Mouse (Mus musculus): ENCODE data around the gene Spint2. TPM values are rescaled to one million over a fixed set of nuclear protein-coding genes. Genes with fewer than 3 reads are reported as not detected.
A peak's percentile ranks its signal among the peaks of the same experiment; 100 is the strongest.

Spint2 gene
- polyA plus RNA-seq, 1 experiment, result 146 TPM

DNA sequence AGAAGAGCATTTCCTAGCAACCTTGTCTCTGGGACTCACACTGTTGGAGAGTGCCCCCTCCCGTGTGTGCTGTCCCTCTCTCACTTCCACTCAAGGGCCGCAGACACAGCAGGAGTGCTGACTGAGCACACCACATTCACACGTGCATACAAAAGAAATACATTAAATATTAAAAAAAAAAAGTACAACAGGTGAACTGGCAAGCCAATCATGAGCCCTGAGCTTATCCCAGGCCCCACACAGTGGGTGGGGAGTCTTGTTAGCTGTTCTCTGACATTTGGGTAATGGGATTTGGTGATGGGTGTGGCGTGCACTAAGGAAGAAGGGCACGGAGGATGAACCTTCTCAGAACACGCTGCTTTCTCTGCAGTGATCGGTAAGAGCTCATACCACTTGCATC lies 20.9 kb upstream of the Spint2 start:
- H3K27ac ChIP-seq (ENCODE audit: control insufficient read depth, insufficient read depth, low read depth, low read length), result no peak overlapping the region
- H3K36me3 ChIP-seq (ENCODE audit: control insufficient read depth, insufficient read depth, low read length), result no peaks in the 10 kb centered on the region
- no peak overlapping the region for H3K4me3 ChIP-seq (ENCODE audit: control insufficient read depth, low read depth, low read length)
- no peaks in the 10 kb centered on the region; the same call in 1 of the 2 replicates for H3K27me3 ChIP-seq (ENCODE audit: control insufficient read depth, insufficient read depth, low read length)
- H3K4me1 ChIP-seq (ENCODE audit: control insufficient read depth, insufficient read depth, low read length), result peaks cover 26% of the 10 kb centered on the region
- no peak for TF ChIP-seq POLR2A (IDR thresholded peaks at IDR 0.05; ENCODE audit: control insufficient read depth, low read depth, low read length)

DNA sequence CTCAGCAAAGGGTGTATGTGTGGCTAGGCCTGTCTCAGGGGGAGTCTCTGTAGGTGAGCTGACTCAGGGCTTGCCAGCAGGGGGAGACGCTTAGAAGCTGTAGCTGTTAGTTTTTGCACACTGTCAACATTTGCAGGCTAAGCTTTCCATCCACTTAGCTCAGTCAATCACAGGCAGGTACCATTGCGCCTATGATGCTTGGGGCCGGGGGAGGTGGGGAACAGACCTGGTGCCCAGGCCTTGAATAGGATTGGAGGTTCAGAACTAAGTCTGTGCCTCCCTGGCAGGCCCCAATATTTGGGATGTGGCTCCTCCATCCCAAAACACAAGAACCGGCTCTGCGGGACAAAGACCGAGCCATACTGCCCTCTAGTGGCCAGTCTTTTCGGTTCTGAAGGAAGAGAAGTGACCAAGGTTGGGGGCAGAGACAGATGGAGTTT lies 19.4 kb upstream of the Spint2 start:
- peaks cover 25% of the 10 kb centered on the region for H3K4me1 ChIP-seq (ENCODE audit: control insufficient read depth, insufficient read depth, low read length)
- TF ChIP-seq POLR2A (IDR thresholded peaks at IDR 0.05; ENCODE audit: control insufficient read depth, low read depth, low read length) (no peak), CTCF (IDR thresholded peaks at IDR 0.05; ENCODE audit: control insufficient read depth, insufficient read depth, insufficient replicate concordance, low read depth, low read length) (peak; percentile 64; the same call in 1 of the 2 replicates)
- H3K27me3 ChIP-seq (ENCODE audit: control insufficient read depth, insufficient read depth, low read length), result no peaks in the 10 kb centered on the region; the same call in 1 of the 2 replicates
- no peaks in the 10 kb centered on the region for H3K36me3 ChIP-seq (ENCODE audit: control insufficient read depth, insufficient read depth, low read length)
- H3K4me3 ChIP-seq (ENCODE audit: control insufficient read depth, low read depth, low read length), result no peak overlapping the region
- H3K27ac ChIP-seq (ENCODE audit: control insufficient read depth, insufficient read depth, low read depth, low read length), result no peak overlapping the region

DNA sequence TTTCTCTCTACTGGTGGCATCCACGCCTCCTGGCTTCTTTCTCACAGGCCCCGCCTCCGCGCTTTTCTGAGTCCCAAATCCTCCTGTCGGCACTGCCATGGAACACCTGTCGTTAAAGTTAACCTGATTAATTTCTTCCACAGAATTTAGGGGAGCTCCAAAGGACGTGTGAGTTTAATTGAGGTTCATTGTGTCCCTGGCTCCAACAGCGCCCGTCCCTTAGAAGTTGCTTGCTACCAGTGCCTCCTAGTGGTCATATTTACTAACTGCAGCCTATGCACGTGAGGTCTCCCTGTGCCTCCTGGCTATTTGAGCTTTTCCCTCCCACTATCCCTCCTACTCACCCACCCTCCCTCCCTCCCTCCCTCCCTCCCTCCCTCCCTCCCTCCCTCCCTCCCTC lies 15.3 kb upstream of the Spint2 start:
- TF ChIP-seq POLR2A (IDR thresholded peaks at IDR 0.05; ENCODE audit: control insufficient read depth, low read depth, low read length) (no peak), CTCF (IDR thresholded peaks at IDR 0.05; ENCODE audit: control insufficient read depth, insufficient read depth, insufficient replicate concordance, low read depth, low read length) (peak; percentile 93; the same call in 1 of the 2 replicates)
- no peak overlapping the region for H3K4me3 ChIP-seq (ENCODE audit: control insufficient read depth, low read depth, low read length)

DNA sequence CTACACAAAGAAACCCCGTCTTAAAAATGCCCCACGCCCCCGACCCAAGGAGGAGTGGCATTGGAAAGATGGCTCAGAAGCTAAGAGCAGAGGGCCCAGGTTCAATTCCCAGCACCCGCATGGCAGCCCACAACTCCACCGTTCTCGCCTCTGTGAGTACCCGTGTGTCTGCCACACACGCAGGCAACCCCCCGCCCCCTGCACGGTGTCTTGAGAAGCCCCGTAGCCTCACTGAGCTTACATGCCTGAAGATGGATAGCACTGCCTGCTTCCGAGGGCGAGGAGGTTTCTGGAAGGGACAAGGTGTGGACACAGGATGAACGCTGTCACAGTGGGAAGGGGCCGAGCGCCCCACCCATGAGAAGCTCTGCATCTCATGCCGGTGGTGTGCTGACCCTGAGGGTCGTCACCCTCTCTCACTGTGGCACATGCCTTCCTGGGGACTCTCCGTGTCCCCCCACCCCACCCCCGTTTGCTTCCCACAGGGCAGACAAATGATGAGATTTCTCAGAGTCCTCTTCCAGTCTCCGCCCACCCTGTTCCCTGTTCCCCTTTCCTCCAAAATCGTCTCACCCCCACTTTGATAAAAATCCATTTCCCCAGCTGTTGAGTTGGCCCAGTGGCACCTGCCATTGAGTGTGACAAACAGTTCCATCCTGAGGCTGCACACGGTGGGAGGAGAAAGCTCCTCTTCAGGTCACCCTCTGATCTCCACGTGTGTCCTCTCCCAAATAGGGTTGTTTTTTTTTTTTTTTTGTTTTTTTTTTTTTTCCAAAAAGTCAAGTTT lies 14.3 kb upstream of the Spint2 start:
- TF ChIP-seq POLR2A (IDR thresholded peaks at IDR 0.05; ENCODE audit: control insufficient read depth, low read depth, low read length) (no peak), CTCF (IDR thresholded peaks at IDR 0.05; ENCODE audit: control insufficient read depth, insufficient read depth, insufficient replicate concordance, low read depth, low read length) (no peak)
- H3K4me1 ChIP-seq (ENCODE audit: control insufficient read depth, insufficient read depth, low read length), result peaks cover 9% of the 10 kb centered on the region
- H3K36me3 ChIP-seq (ENCODE audit: control insufficient read depth, insufficient read depth, low read length), result no peaks in the 10 kb centered on the region
- H3K4me3 ChIP-seq (ENCODE audit: control insufficient read depth, low read depth, low read length), result peak overlapping the region; percentile 29
- no peaks in the 10 kb centered on the region for H3K27me3 ChIP-seq (ENCODE audit: control insufficient read depth, insufficient read depth, low read length)
- H3K27ac ChIP-seq (ENCODE audit: control insufficient read depth, insufficient read depth, low read depth, low read length), result no peak overlapping the region

More for the DNA sequence above, 15.3 kb upstream of the Spint2 start:
- Histone ChIP-seq H3K4me1 (ENCODE audit: control insufficient read depth, insufficient read depth, low read length) (peaks cover 11% of the 10 kb centered on the region), H3K27me3 (ENCODE audit: control insufficient read depth, insufficient read depth, low read length) (no peaks in the 10 kb centered on the region), H3K27ac (ENCODE audit: control insufficient read depth, insufficient read depth, low read depth, low read length) (no peak overlapping the region), H3K36me3 (ENCODE audit: control insufficient read depth, insufficient read depth, low read length) (no peaks in the 10 kb centered on the region)

DNA sequence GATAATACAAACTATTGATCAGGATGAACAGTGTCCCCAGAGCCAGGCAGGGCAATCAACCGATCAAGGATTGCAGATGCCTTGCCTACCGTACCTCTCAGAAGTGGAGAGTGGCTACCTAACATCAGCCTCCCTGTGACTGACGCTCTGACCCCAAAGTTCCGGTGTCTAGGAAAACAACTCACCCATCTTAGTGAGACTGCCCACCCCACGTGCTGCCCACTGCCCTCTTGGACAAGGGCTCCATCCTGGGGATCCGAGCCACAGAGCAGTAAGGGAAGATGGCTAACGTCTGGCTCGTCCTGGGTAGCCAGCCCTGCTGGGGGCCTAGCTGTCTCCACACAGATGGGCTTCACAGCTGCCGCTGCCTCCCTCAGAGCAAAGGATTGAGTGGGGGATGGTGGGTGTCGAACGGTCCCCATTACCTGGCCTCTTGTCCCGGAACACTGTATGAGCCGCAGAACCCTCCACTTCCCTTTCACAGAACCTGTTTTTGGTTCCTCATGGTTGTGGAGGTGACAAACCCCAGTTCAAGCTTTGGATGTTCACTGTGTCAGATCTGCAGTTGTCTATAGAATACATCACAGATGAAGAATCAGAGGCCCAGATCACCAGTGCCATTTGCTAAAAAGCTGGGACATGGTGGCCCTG lies 12.5 kb upstream of the Spint2 start:
- no peaks in the 10 kb centered on the region for H3K36me3 ChIP-seq (ENCODE audit: control insufficient read depth, insufficient read depth, low read length)
- no peak overlapping the region for H3K27ac ChIP-seq (ENCODE audit: control insufficient read depth, insufficient read depth, low read depth, low read length)
- TF ChIP-seq CTCF (IDR thresholded peaks at IDR 0.05; ENCODE audit: control insufficient read depth, insufficient read depth, insufficient replicate concordance, low read depth, low read length) (no peak), POLR2A (IDR thresholded peaks at IDR 0.05; ENCODE audit: control insufficient read depth, low read depth, low read length) (no peak)
- peaks cover 17% of the 10 kb centered on the region for H3K4me1 ChIP-seq (ENCODE audit: control insufficient read depth, insufficient read depth, low read length)
- H3K27me3 ChIP-seq (ENCODE audit: control insufficient read depth, insufficient read depth, low read length), result no peaks in the 10 kb centered on the region
- no peak overlapping the region for H3K4me3 ChIP-seq (ENCODE audit: control insufficient read depth, low read depth, low read length)

DNA sequence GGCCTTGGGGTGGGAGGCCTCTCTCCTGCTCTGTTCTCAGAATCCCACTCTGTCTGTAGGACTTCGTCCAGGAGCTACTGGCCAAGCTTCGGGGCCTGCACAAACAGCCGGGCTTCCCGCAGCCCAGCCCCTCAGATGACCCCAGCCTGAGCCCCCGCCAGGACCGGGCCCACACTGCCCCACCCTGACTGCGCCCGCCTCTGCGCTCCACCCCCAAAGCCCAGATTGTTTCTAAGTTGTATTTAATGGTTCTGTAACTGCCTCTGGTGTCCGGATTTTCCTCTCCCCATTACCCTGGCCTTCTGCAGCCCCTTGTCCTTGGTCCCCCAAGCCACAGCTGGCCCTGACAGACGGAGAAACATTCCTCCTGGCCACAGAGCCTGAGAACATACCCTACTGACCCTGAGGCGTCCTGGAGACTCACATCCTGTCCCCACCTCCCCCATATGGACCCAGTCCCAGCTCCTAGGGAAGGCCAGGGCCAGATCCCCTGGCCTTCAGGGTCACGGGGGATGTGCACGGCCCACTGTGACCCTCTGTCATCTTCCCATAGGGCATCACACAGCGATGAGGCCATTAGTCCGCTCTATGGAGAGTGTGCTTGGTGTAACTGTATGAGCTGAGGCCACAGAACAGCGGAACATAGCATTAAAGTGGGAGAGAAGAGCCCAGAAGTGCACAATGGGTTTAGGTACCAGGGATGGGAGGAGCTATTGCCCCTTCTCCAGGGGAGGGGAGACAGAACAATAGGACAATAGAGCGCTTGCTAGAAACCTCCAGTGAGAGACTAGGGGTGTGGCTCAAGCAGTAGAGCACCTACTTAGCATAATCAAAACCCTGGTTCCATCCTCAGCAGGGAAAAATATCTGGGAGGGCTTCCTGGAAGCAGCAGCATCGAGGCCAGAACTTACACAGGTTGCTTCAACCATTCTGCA lies 11.7 kb upstream of the Spint2 start:
- H3K36me3 ChIP-seq (ENCODE audit: control insufficient read depth, insufficient read depth, low read length), result no peaks in the 10 kb centered on the region
- H3K27ac ChIP-seq (ENCODE audit: control insufficient read depth, insufficient read depth, low read depth, low read length), result peak overlapping the region; percentile 66
- TF ChIP-seq POLR2A (IDR thresholded peaks at IDR 0.05; ENCODE audit: control insufficient read depth, low read depth, low read length), result no peak
- TF ChIP-seq CTCF (IDR thresholded peaks at IDR 0.05; ENCODE audit: control insufficient read depth, insufficient read depth, insufficient replicate concordance, low read depth, low read length), result no peak
- no peak overlapping the region for H3K4me3 ChIP-seq (ENCODE audit: control insufficient read depth, low read depth, low read length)
- peaks cover 22% of the 10 kb centered on the region for H3K4me1 ChIP-seq (ENCODE audit: control insufficient read depth, insufficient read depth, low read length)
- no peaks in the 10 kb centered on the region for H3K27me3 ChIP-seq (ENCODE audit: control insufficient read depth, insufficient read depth, low read length)

Measured in testis, adult 2 months (tissue).